Mouse (Mus musculus) C2C12 (cell line): Measurements from ENCODE around the gene Zswim4.

Source experiments
- CEBPB ChIP-seq: IDR thresholded peaks from one replicate; pipeline ENCODE4 v1.6.1; 2011; ENCODE audit warnings: low read depth, mild to moderate bottlenecking, control low read depth, moderate library complexity
- CTCF ChIP-seq: IDR thresholded peaks from one replicate; pipeline ENCODE4 v1.5.1; 2011; ENCODE audit not compliant: control insufficient read depth, insufficient read depth, insufficient read length
- MAX ChIP-seq: IDR thresholded peaks from one replicate; pipeline ENCODE4 v1.6.1; 2011; ENCODE audit warnings: mild to moderate bottlenecking, control low read depth
- MYOD1 ChIP-seq: IDR thresholded peaks from one replicate; pipeline ENCODE4 v1.6.1; 2011; ENCODE audit warnings: low read depth; ENCODE audit not compliant: control insufficient read depth, insufficient read length
- MYOG ChIP-seq: IDR thresholded peaks from one replicate; pipeline ENCODE4 v1.6.1; 2011; ENCODE audit not compliant: control insufficient read depth, insufficient read length; ENCODE audit errors: extremely low read depth
- USF1 ChIP-seq: IDR thresholded peaks from one replicate; pipeline ENCODE4 v1.6.1; 2011; ENCODE audit warnings: low read depth, mild to moderate bottlenecking, control low read depth, moderate library complexity

- TF ChIP-seq CTCF, result no peak
- TF ChIP-seq MYOG, result no peak
- no peak for TF ChIP-seq CEBPB
- TF ChIP-seq MAX, result no peak
- no peak for TF ChIP-seq MYOD1
- TF ChIP-seq USF1, result no peak
These were observed 30.2 kb downstream of the Zswim4 start for GRCm38 (mm10) chr8:84206666-84207065.
